Mouse (Mus musculus): Measurements from ENCODE around the gene Trpm3.

GRCm38 (mm10) chr19:22754071-22754470 lies 615.2 kb downstream of the Trpm3 start:
- TF ChIP-seq CTCF (IDR thresholded peaks at IDR 0.05; ENCODE audit: low read depth) (no peak), EP300 (IDR thresholded peaks at IDR 0.05; ENCODE audit: low read depth) (no peak)
